Mouse (Mus musculus): ENCODE measurements around the gene C1rl. TPM values are rescaled to one million over a fixed set of nuclear protein-coding genes. Genes with fewer than 3 reads are reported as not detected.

The C1rl gene
- polyA plus RNA-seq (2012; rRNA removed) (0.47 and 0.64 TPM in 2 replicates), polyA plus RNA-seq (2014; fragmentation: Nextera tagmentation; extraction: Ambion mirVana) (0.81 and 0.83 TPM in 2 replicates)

- WGBS, result 48% methylated on average over 4 of the region's 4 CpGs
- Histone ChIP-seq H3K27ac (replicated peaks; ENCODE audit: low read depth, low read length) (no peak within 1 kb of the TSS), H3K9ac (ENCODE audit: low read depth, low read length, severe bottlenecking) (no peak within 1 kb of the TSS), H3K36me3 (ENCODE audit: control insufficient read depth, insufficient read depth, low read length) (no peaks in the 10 kb centered on the region), H3K9me3 (ENCODE audit: control insufficient read depth, low read length) (no peaks in the 10 kb centered on the region), H3K4me3 (replicated peaks; ENCODE audit: low read length) (no peak within 1 kb of the TSS), H3K4me1 (ENCODE audit: control insufficient read depth, insufficient read depth, low read length) (0 out of 2 replicates have a peak, but pooled peaks cover 5% of the 10 kb centered on the region), H3K4me2 (replicated peaks; ENCODE audit: low read depth, low read length, severe bottlenecking) (no peak within 1 kb of the TSS), H3K27me3 (ENCODE audit: control insufficient read depth, insufficient read depth, low read length) (no peaks in the 10 kb centered on the region)
- TF ChIP-seq POLR2A (IDR thresholded peaks at IDR 0.05; ENCODE audit: borderline replicate concordance, extremely low read depth, insufficient read depth, insufficient read length), result no peak
- ATAC-seq (ENCODE audit: low FRiP score, low read depth) (peak; percentile 87), DNase-seq (ENCODE audit: low spot score) (peak; percentile 78)
These were observed at the start of gene C1rl for GRCm38 (mm10) chr6:124492842-124493561. C1rl (plus strand) TSS chr6:124493113.

- H3K9ac ChIP-seq (ENCODE audit: low read depth, low read length, severe bottlenecking), result no peak overlapping the region
- DNase-seq (ENCODE audit: low spot score) (no peak), ATAC-seq (ENCODE audit: low FRiP score, low read depth) (no peak)
- H3K4me3 ChIP-seq (replicated peaks; ENCODE audit: low read length), result no peak overlapping the region
- H3K36me3 ChIP-seq (ENCODE audit: control insufficient read depth, insufficient read depth, low read length), result no peaks in the 10 kb centered on the region; the same call in 1 of the 2 replicates
- H3K27ac ChIP-seq (replicated peaks; ENCODE audit: low read depth, low read length), result no peak overlapping the region
- WGBS, result 79% methylated on average over 2 of the region's 2 CpGs
- TF ChIP-seq POLR2A (IDR thresholded peaks at IDR 0.05; ENCODE audit: borderline replicate concordance, extremely low read depth, insufficient read depth, insufficient read length), result no peak
- no peaks in the 10 kb centered on the region for H3K9me3 ChIP-seq (ENCODE audit: control insufficient read depth, low read length)
- no peaks in the 10 kb centered on the region for H3K27me3 ChIP-seq (ENCODE audit: control insufficient read depth, insufficient read depth, low read length)
- H3K4me2 ChIP-seq (replicated peaks; ENCODE audit: low read depth, low read length, severe bottlenecking), result no peak overlapping the region
- no peaks in the 10 kb centered on the region for H3K4me1 ChIP-seq (ENCODE audit: control insufficient read depth, insufficient read depth, low read length)
These were observed 49.6 kb upstream of the C1rl start for GRCm38 (mm10) chr6:124443338-124443737.

- no peak for TF ChIP-seq POLR2A (IDR thresholded peaks at IDR 0.05; ENCODE audit: borderline replicate concordance, extremely low read depth, insufficient read depth, insufficient read length)
- ATAC-seq (ENCODE audit: low FRiP score, low read depth), result no peak
- 87% methylated on average over 2 of the region's 2 CpGs for WGBS
These were observed 46.9 kb upstream of the C1rl start for GRCm38 (mm10) chr6:124446024-124446423.

GRCm38 (mm10) chr6:124446459-124446858 lies 46.5 kb upstream of the C1rl start:
- no peaks in the 10 kb centered on the region for H3K9me3 ChIP-seq (ENCODE audit: control insufficient read depth, low read length)
- H3K4me1 ChIP-seq (ENCODE audit: control insufficient read depth, insufficient read depth, low read length), result no peaks in the 10 kb centered on the region
- H3K27ac ChIP-seq (replicated peaks; ENCODE audit: low read depth, low read length), result no peak overlapping the region
- no peak overlapping the region for H3K4me3 ChIP-seq (replicated peaks; ENCODE audit: low read length)
- WGBS, result 95% methylated on average over 9 of the region's 9 CpGs
- DNase-seq (ENCODE audit: low spot score), result no peak
- H3K27me3 ChIP-seq (ENCODE audit: control insufficient read depth, insufficient read depth, low read length), result no peaks in the 10 kb centered on the region
- H3K36me3 ChIP-seq (ENCODE audit: control insufficient read depth, insufficient read depth, low read length), result no peaks in the 10 kb centered on the region
- H3K9ac ChIP-seq (ENCODE audit: low read depth, low read length, severe bottlenecking), result no peak overlapping the region
- ATAC-seq (ENCODE audit: low FRiP score, low read depth), result no peak
- no peak overlapping the region for H3K4me2 ChIP-seq (replicated peaks; ENCODE audit: low read depth, low read length, severe bottlenecking)
- no peak for TF ChIP-seq POLR2A (IDR thresholded peaks at IDR 0.05; ENCODE audit: borderline replicate concordance, extremely low read depth, insufficient read depth, insufficient read length)

More at GRCm38 (mm10) chr6:124446024-124446423, 46.9 kb upstream of the C1rl start:
- Histone ChIP-seq H3K9ac (ENCODE audit: low read depth, low read length, severe bottlenecking) (no peak overlapping the region), H3K36me3 (ENCODE audit: control insufficient read depth, insufficient read depth, low read length) (no peaks in the 10 kb centered on the region), H3K27me3 (ENCODE audit: control insufficient read depth, insufficient read depth, low read length) (no peaks in the 10 kb centered on the region), H3K9me3 (ENCODE audit: control insufficient read depth, low read length) (no peaks in the 10 kb centered on the region), H3K4me1 (ENCODE audit: control insufficient read depth, insufficient read depth, low read length) (no peaks in the 10 kb centered on the region), H3K27ac (replicated peaks; ENCODE audit: low read depth, low read length) (no peak overlapping the region), H3K4me3 (replicated peaks; ENCODE audit: low read length) (no peak overlapping the region), H3K4me2 (replicated peaks; ENCODE audit: low read depth, low read length, severe bottlenecking) (no peak overlapping the region)
- no peak for DNase-seq (ENCODE audit: low spot score)

GRCm38 (mm10) chr6:124447356-124447755 lies 45.6 kb upstream of the C1rl start:
- 85% methylated on average over 2 of the region's 2 CpGs for WGBS
- no peak for DNase-seq (ENCODE audit: low spot score)

More at GRCm38 (mm10) chr6:124447356-124447755, 45.6 kb upstream of the C1rl start:
- Histone ChIP-seq H3K9me3 (ENCODE audit: control insufficient read depth, low read length) (no peaks in the 10 kb centered on the region), H3K27me3 (ENCODE audit: control insufficient read depth, insufficient read depth, low read length) (no peaks in the 10 kb centered on the region), H3K36me3 (ENCODE audit: control insufficient read depth, insufficient read depth, low read length) (no peaks in the 10 kb centered on the region), H3K4me2 (replicated peaks; ENCODE audit: low read depth, low read length, severe bottlenecking) (no peak overlapping the region), H3K27ac (replicated peaks; ENCODE audit: low read depth, low read length) (no peak overlapping the region), H3K4me1 (ENCODE audit: control insufficient read depth, insufficient read depth, low read length) (no peaks in the 10 kb centered on the region), H3K9ac (ENCODE audit: low read depth, low read length, severe bottlenecking) (no peak overlapping the region), H3K4me3 (replicated peaks; ENCODE audit: low read length) (no peak overlapping the region)
- ATAC-seq (ENCODE audit: low FRiP score, low read depth), result no peak
- no peak for TF ChIP-seq POLR2A (IDR thresholded peaks at IDR 0.05; ENCODE audit: borderline replicate concordance, extremely low read depth, insufficient read depth, insufficient read length)
